Mouse (Mus musculus) kidney, adult 2 months (tissue): Measurements from ENCODE around the gene Dpy19l3.

Experiments used
- CTCF ChIP-seq: fragments of 200-500 bp; conservative IDR thresholded peaks from 2 replicates; pipeline ENCODE4 v1.5.1; 2011; ENCODE audit warnings: low read depth, mild to moderate bottlenecking, control low read depth, low read length, moderate library complexity, mixed read lengths; ENCODE audit not compliant: insufficient read depth, insufficient read length
- POLR2A ChIP-seq: fragments of 200-500 bp; IDR thresholded peaks from one replicate; pipeline ENCODE4 v1.6.1; 2011; ENCODE audit warnings: low read depth, low read length, control low read depth

DNA sequence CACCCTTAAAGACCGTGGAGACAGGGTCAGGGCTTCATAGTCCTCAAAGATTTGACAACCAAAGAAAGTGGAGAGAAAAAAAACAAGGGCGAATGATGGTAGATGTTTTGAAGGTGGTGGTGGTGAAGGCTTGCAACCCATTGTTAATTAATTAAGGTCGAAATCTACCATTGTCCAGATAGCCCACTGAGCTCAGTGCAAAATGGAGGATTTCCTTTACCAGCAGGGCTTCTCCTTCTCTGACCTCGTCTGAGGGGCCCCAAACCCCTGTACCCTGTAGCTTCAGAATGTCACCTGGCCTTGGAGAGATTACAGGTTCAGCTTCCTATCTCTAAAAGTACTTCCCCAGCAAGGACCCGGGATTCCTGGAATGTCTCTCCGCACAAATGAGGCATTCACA, 96.4 kb downstream of the Dpy19l3 start:
- TF ChIP-seq POLR2A (no peak), CTCF (no peak)
